Mouse (Mus musculus) spleen, adult 2 months (tissue): ENCODE results near the gene Tmed9.

Experiments
- CTCF ChIP-seq: fragments of 200-500 bp; IDR thresholded peaks from 2 replicates; pipeline ENCODE4 v1.5.1; 2011; ENCODE audit warnings: mild to moderate bottlenecking, inconsistent platforms; ENCODE audit not compliant: insufficient read depth, insufficient read length, insufficient replicate concordance; ENCODE audit errors: extremely low read depth
- POLR2A ChIP-seq: fragments of 200-500 bp; IDR thresholded peaks from 2 replicates; pipeline ENCODE4 v1.6.1; 2011; ENCODE audit warnings: low read depth, low read length, inconsistent platforms

DNA sequence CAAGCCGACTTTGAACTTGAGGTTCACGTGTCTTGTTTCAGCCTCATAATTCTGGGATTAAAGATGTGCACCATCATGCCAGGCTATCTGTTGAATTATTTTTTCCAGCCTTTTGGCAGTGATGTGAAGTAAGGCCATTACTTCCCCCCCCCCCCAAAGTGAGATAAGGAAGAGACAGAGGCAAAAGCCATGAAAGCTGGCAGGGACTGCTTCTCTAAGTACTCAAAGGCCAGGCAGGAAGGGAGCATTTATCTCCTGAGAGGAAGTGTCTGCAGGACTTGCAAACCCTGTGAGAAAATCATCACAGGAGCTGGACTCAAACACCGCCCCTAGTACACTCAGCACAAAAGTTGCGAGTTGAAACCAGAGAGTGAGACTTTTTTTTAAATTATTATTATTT is 45.8 kb downstream of the Tmed9 start:
- TF ChIP-seq CTCF (no peak), POLR2A (no peak)
